Mouse (Mus musculus) kidney, adult 18-20 months (tissue): ENCODE data around the gene Rsph6a.
"Not testable (repeated sequence)": the region's sequence is repeated elsewhere in the genome, so short reads cannot be mapped to it uniquely, and the experiment has no call there.

Experiments
- DNase-seq: peaks from one replicate; pipeline ENCODE4 v3.0.0; 2021

Rsph6a gene

GRCm38 (mm10) chr7:19048006-19048527 lies 6.4 kb upstream of the Rsph6a start:
- DNase-seq = no peak

- no peak for DNase-seq
Observed at GRCm38 (mm10) chr7:19049252-19049651, 5.2 kb upstream of the Rsph6a start.

GRCm38 (mm10) chr7:19050172-19050571 lies 4.3 kb upstream of the Rsph6a start:
- DNase-seq = no peak

GRCm38 (mm10) chr7:19051161-19051560 lies 3.3 kb upstream of the Rsph6a start:
- no peak for DNase-seq

- no peak for DNase-seq
Observed at GRCm38 (mm10) chr7:19052345-19053135, 1.9 kb upstream of the Rsph6a start.

GRCm38 (mm10) chr7:19053136-19053532 lies 1.4 kb upstream of the Rsph6a start:
- DNase-seq = no peak

GRCm38 (mm10) chr7:19054777-19055076 lies 237 bp downstream of the Rsph6a start:
- no peak for DNase-seq

- no peak for DNase-seq
Observed at GRCm38 (mm10) chr7:19055108-19055507, 618 bp downstream of the Rsph6a start.

- DNase-seq = no peak
Observed at GRCm38 (mm10) chr7:19057405-19057804, 2.9 kb downstream of the Rsph6a start.

GRCm38 (mm10) chr7:19065896-19066295 lies 11.4 kb downstream of the Rsph6a start:
- DNase-seq = no peak

GRCm38 (mm10) chr7:19067063-19067462 lies 12.6 kb downstream of the Rsph6a start:
- no peak for DNase-seq

GRCm38 (mm10) chr7:19067935-19068334 lies 13.4 kb downstream of the Rsph6a start:
- no peak for DNase-seq

GRCm38 (mm10) chr7:19068707-19069106 lies 14.2 kb downstream of the Rsph6a start:
- peak; percentile 82 for DNase-seq

GRCm38 (mm10) chr7:19069500-19069899 lies 15.0 kb downstream of the Rsph6a start:
- no peak for DNase-seq

- not testable (repeated sequence) for DNase-seq
Observed at GRCm38 (mm10) chr7:19071024-19071423, 16.5 kb downstream of the Rsph6a start.

- peak; percentile 62 for DNase-seq
Observed at GRCm38 (mm10) chr7:19073504-19073903, 19.0 kb downstream of the Rsph6a start.

- no peak for DNase-seq
Observed at GRCm38 (mm10) chr7:19074494-19074893, 20.0 kb downstream of the Rsph6a start.

GRCm38 (mm10) chr7:19075231-19075630 lies 20.7 kb downstream of the Rsph6a start:
- DNase-seq = no peak

GRCm38 (mm10) chr7:19075723-19076585 lies 21.5 kb downstream of the Rsph6a start, which contains the start of gene Dmwd:
Gene Dmwd (plus strand): TSS chr7:19076227.
- DNase-seq = peak; percentile 93

- DNase-seq = peak; percentile 33
Observed at GRCm38 (mm10) chr7:19076586-19076991, 22.1 kb downstream of the Rsph6a start.

- DNase-seq = no peak
Observed at GRCm38 (mm10) chr7:19077761-19078160, 23.3 kb downstream of the Rsph6a start.

- no peak for DNase-seq
Observed at GRCm38 (mm10) chr7:19078732-19079131, 24.2 kb downstream of the Rsph6a start.

GRCm38 (mm10) chr7:19080451-19080950 lies 26.0 kb downstream of the Rsph6a start:
- no peak for DNase-seq

GRCm38 (mm10) chr7:19082171-19082570 lies 27.7 kb downstream of the Rsph6a start:
- no peak for DNase-seq
